7 mouse cellular contexts compared by ENCODE assay signal in genomic region chr5:113736522-113737164, GRCm38 (mm10). TPM values are rescaled to one million over a fixed set of nuclear protein-coding genes. Genes with fewer than 3 reads are reported as not detected.
DNase-seq lines count a peak whose midpoint lies in the region; ATAC-seq and TF ChIP-seq lines count a peak whose summit lies in the region.

No protein-coding gene starts in this region.

- ATAC-seq in midbrain, embryonic 13.5 days: no peak

- peak overlapping the region; percentile 84 for H3K4me2 ChIP-seq in midbrain, embryonic 13.5 days (replicated peaks)

- H3K9me3 ChIP-seq in hindbrain, embryonic 10.5 days: no peaks in the 10 kb centered on the region
- H3K9me3 ChIP-seq in midbrain, embryonic 13.5 days: no peaks in the 10 kb centered on the region

- peak overlapping the region; percentile 68 for H3K9ac ChIP-seq in midbrain, embryonic 13.5 days (replicated peaks)

- H3K36me3 ChIP-seq in hindbrain, embryonic 10.5 days: peaks cover 44% of the 10 kb centered on the region
- peaks cover 42% of the 10 kb centered on the region for H3K36me3 ChIP-seq in midbrain, embryonic 13.5 days

- peak overlapping the region; percentile 94 for H3K27ac ChIP-seq in layer of hippocampus, adult 2 months
- H3K27ac ChIP-seq in brown adipose tissue, adult 24 weeks (replicated peaks; ENCODE audit: low read depth, low read length): no peak overlapping the region
- peak overlapping the region; percentile 98 for H3K27ac ChIP-seq in hindbrain, embryonic 10.5 days
- peak overlapping the region; percentile 97 for H3K27ac ChIP-seq in midbrain, embryonic 13.5 days

- peak overlapping the region; percentile 83 for H3K4me3 ChIP-seq in layer of hippocampus, adult 2 months
- H3K4me3 ChIP-seq in brown adipose tissue, adult 24 weeks (ENCODE audit: insufficient read depth, low read depth, low read length): peak overlapping the region; percentile 86
- peak overlapping the region; percentile 81 for H3K4me3 ChIP-seq in hindbrain, embryonic 10.5 days
- peak overlapping the region; percentile 61 for H3K4me3 ChIP-seq in midbrain, embryonic 13.5 days (replicated peaks)

- DNase-seq in layer of hippocampus, adult 2 months (ENCODE audit: low spot score in 2 of 2): no peak
- DNase-seq in layer of hippocampus, adult 8-10 months (ENCODE audit: low spot score in 2 of 2): no peak
- no peak for DNase-seq in hindbrain, embryonic 10.5 days (ENCODE audit: low spot score)
- DNase-seq in layer of hippocampus, adult 11-12 months (ENCODE audit: low spot score): no peak
- DNase-seq in urinary bladder, adult 18-20 months (ENCODE audit: low spot score in 2 of 2): no peak

- H3K27me3 ChIP-seq in hindbrain, embryonic 10.5 days (ENCODE audit: insufficient read depth, poor library complexity, severe bottlenecking): no peaks in the 10 kb centered on the region
- H3K27me3 ChIP-seq in midbrain, embryonic 13.5 days: no peaks in the 10 kb centered on the region

- WGBS in hindbrain, embryonic 10.5 days: 42% methylated on average over 15 of the region's 15 CpGs
- 41% methylated on average over 15 of the region's 15 CpGs for WGBS in midbrain, embryonic 13.5 days

- H3K4me1 ChIP-seq in brown adipose tissue, adult 24 weeks (ENCODE audit: control insufficient read depth, insufficient read depth, insufficient read length, low read length): peaks cover 6% of the 10 kb centered on the region; the same call in 1 of the 2 replicates
- peaks cover 27% of the 10 kb centered on the region for H3K4me1 ChIP-seq in hindbrain, embryonic 10.5 days (replicated peaks)
- H3K4me1 ChIP-seq in midbrain, embryonic 13.5 days (replicated peaks): peaks cover 24% of the 10 kb centered on the region

- peak; percentile 38 for TF ChIP-seq CTCF in layer of hippocampus, adult 2 months (conservative IDR thresholded peaks at IDR 0.05)

RNA-seq across cellular contexts. Expression of gene Ficd, which starts 1.0 kb away (rescaled TPM):
- 10 to 100 TPM; 12.2 to 12.5 TPM for total RNA-seq in layer of hippocampus, adult 2 months (2021)
- total RNA-seq in layer of hippocampus, adult 8-10 months (2022): 10 to 100 TPM; 12.0 to 13.2 (median 12.7) TPM
- polyA plus RNA-seq in brown adipose tissue, adult 24 weeks (2012; ENCODE audit: insufficient read depth, insufficient read length, missing spikeins): 4.2 and 4.4 TPM in 2 replicates
- 5.3 and 5.6 TPM in 2 replicates for polyA plus RNA-seq in hindbrain, embryonic 10.5 days (2016; fragmentation: Nextera tagmentation; extraction: Ambion mirVana)
- polyA plus RNA-seq in midbrain, embryonic 13.5 days (2015; fragmentation: Nextera tagmentation; extraction: Ambion mirVana): 7.2 and 7.8 TPM in 2 replicates

RNA-seq across cellular contexts. Expression of gene 1700069L16Rik, which starts 12.1 kb away (rescaled TPM):
- not detected for total RNA-seq in layer of hippocampus, adult 2 months (2021)
- total RNA-seq in layer of hippocampus, adult 8-10 months (2022): not detected
- not detected in 2 replicates for polyA plus RNA-seq in brown adipose tissue, adult 24 weeks (2012; ENCODE audit: insufficient read depth, insufficient read length, missing spikeins)
- polyA plus RNA-seq in hindbrain, embryonic 10.5 days (2016; fragmentation: Nextera tagmentation; extraction: Ambion mirVana): not detected in 2 replicates
- not detected in 2 replicates for polyA plus RNA-seq in midbrain, embryonic 13.5 days (2015; fragmentation: Nextera tagmentation; extraction: Ambion mirVana)

RNA-seq across cellular contexts. Expression of gene Sart3, which starts 35.7 kb away (rescaled TPM):
- total RNA-seq in layer of hippocampus, adult 2 months (2021): 10 to 100 TPM; 53.5 to 54.4 TPM
- total RNA-seq in layer of hippocampus, adult 8-10 months (2022): 10 to 100 TPM; 43.7 to 57.8 (median 48.9) TPM
- polyA plus RNA-seq in brown adipose tissue, adult 24 weeks (2012; ENCODE audit: insufficient read depth, insufficient read length, missing spikeins): 5.9 and 11.4 TPM in 2 replicates
- polyA plus RNA-seq in hindbrain, embryonic 10.5 days (2016; fragmentation: Nextera tagmentation; extraction: Ambion mirVana): 66.0 and 77.9 TPM in 2 replicates
- polyA plus RNA-seq in midbrain, embryonic 13.5 days (2015; fragmentation: Nextera tagmentation; extraction: Ambion mirVana): 51.1 and 58.5 TPM in 2 replicates

RNA-seq across cellular contexts. Expression of gene Iscu, which starts 35.9 kb away (rescaled TPM):
- 100 to 1,000 TPM; 111 to 122 TPM for total RNA-seq in layer of hippocampus, adult 2 months (2021)
- total RNA-seq in layer of hippocampus, adult 8-10 months (2022): 100 to 1,000 TPM; 117 to 135 (median 126) TPM
- 426 and 447 TPM in 2 replicates for polyA plus RNA-seq in brown adipose tissue, adult 24 weeks (2012; ENCODE audit: insufficient read depth, insufficient read length, missing spikeins)
- polyA plus RNA-seq in hindbrain, embryonic 10.5 days (2016; fragmentation: Nextera tagmentation; extraction: Ambion mirVana): 103 and 116 TPM in 2 replicates
- polyA plus RNA-seq in midbrain, embryonic 13.5 days (2015; fragmentation: Nextera tagmentation; extraction: Ambion mirVana): 93.0 and 101 TPM in 2 replicates
